Mouse (Mus musculus): Measurements from ENCODE around the gene Plekhh2. TPM values are rescaled to one million over a fixed set of nuclear protein-coding genes. Genes with fewer than 3 reads are reported as not detected.
A peak's percentile ranks its signal among the peaks of the same experiment; 100 is the strongest.

Plekhh2 gene
- polyA plus RNA-seq (2015; fragmentation: Nextera tagmentation; extraction: Ambion mirVana): 0.22 and 0.45 TPM in 2 replicates

- Histone ChIP-seq H3K9ac (no peak within 1 kb of the TSS), H3K27ac (replicated peaks) (no peak within 1 kb of the TSS)
- 1% methylated on average over 79 of the region's 79 CpGs for WGBS (ENCODE audit: insufficient replicate concordance)
Observed at GRCm38 (mm10) chr17:84511682-84512515, at the start of gene Plekhh2. TSS of gene Plekhh2 (plus strand) at chr17:84511895.

DNA sequence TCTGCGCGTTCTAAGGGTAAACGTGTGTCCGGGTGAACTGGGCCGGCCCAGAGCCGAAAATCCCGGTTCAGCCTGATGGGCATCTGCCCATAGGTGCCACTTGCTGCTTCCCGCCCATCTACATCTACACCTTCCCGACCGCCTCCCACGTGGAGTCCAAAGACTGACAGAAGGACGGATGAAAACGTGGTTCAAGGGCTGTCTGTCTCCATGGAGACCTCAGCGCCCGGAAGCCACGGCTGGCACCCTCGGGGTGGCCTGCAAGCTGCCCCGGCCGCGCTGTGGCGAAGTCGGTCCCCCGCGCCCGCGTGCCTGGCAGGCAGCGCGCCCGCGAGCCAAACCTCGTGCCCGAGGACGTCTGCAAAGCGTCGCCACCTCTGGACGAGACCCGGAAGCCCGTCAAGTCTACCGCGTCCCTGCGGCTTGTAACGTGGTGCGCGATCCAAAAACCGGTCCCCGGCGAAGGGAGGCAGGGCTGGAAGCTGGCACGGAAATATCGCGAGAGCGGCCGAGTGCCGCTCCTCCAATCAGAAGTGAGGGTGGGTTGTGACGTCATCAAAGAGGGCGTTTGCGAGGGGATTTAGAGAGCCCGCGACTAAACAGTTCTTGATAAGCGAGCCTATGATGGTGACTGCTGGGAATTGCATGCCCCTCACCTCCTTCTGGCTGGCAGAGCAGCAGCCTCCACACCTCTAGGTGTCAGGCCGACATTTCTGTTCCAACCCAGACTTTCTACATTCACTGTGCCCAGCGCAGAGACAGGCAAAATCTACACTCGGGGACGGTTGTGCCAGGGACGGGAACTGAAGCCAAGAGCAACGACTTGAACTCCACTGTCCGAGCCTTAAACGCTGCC lies 45.7 kb upstream of the Plekhh2 start, which contains the start of gene Thada:
Thada (minus strand) TSS at position 453 of the 856 bp plus-strand sequence.
- Histone ChIP-seq H3K4me2 (peak within 1 kb of the TSS; percentile 93), H3K36me3 (replicated peaks) (no peaks in the 10 kb centered on the region), H3K4me1 (replicated peaks) (peaks cover 18% of the 10 kb centered on the region), H3K27me3 (no peaks in the 10 kb centered on the region), H3K27ac (replicated peaks) (peak within 1 kb of the TSS; percentile 72), H3K9me3 (replicated peaks) (no peaks in the 10 kb centered on the region), H3K4me3 (replicated peaks) (peak within 1 kb of the TSS; percentile 73), H3K9ac (peak within 1 kb of the TSS; percentile 74)
- peak; percentile 97 for ATAC-seq (ENCODE audit: insufficient read depth)
- under 1% methylated on average over 67 of the region's 67 CpGs for WGBS (ENCODE audit: insufficient replicate concordance)

More at GRCm38 (mm10) chr17:84511682-84512515, at the start of gene Plekhh2:
- Histone ChIP-seq H3K27me3 (peaks cover 44% of the 10 kb centered on the region), H3K4me3 (replicated peaks) (peak within 1 kb of the TSS; percentile 53), H3K4me2 (peak within 1 kb of the TSS; percentile 70), H3K9me3 (replicated peaks) (no peaks in the 10 kb centered on the region), H3K4me1 (replicated peaks) (0 out of 2 replicates have a peak, but pooled peaks cover 3% of the 10 kb centered on the region), H3K36me3 (replicated peaks) (no peaks in the 10 kb centered on the region)
- ATAC-seq (ENCODE audit: insufficient read depth): peak; percentile 37; the same call in 1 of the 2 replicates

DNA sequence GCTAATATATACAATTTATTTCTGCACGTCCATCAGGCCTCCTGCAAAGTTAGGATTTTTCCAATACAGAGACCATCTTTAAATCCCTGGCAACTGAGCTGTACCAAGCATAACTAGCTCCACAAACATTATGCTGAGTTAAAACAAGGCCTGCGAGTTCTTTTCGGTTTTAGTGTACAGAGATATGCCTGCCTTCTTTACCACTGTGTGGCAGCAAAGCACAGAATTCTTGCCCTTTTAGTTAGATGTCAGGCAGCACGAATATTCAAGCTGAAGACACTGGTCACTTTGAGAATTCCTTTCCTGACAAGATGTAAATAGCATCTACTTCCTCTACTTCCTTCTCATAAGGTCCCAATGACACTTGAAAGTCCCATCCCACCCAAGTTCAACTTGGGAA lies 37.4 kb upstream of the Plekhh2 start:
- no peak overlapping the region for H3K4me2 ChIP-seq
- no peak overlapping the region for H3K27ac ChIP-seq (replicated peaks)
- H3K9ac ChIP-seq: no peak overlapping the region
- no peaks in the 10 kb centered on the region for H3K27me3 ChIP-seq
- WGBS (ENCODE audit: insufficient replicate concordance): 50% methylated on average over 4 of the region's 4 CpGs
- ATAC-seq (ENCODE audit: insufficient read depth): no peak
- no peak overlapping the region for H3K4me3 ChIP-seq (replicated peaks)
- no peaks in the 10 kb centered on the region for H3K4me1 ChIP-seq (replicated peaks)
- no peaks in the 10 kb centered on the region for H3K9me3 ChIP-seq (replicated peaks)
- no peaks in the 10 kb centered on the region for H3K36me3 ChIP-seq (replicated peaks)

DNA sequence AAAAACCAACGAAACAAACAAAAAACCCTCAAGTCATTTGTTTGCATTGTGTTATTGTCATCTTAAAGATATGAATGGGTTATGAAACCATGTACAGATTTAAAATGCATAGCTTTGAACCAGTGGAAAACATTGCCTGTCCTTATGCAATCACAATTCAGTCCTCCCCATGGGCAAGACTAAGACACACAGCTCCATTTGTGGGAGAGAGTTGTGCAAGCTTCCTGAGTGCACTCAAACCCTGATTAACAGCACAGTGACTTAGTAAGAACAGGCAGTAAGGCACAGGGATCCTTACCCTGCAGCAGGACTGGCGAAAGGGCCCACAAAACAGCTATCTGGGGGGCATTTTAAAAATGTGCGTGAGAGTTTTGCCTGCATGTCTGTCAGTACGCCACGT lies 34.5 kb upstream of the Plekhh2 start:
- ATAC-seq (ENCODE audit: insufficient read depth): no peak
- 51% methylated on average over 5 of the region's 5 CpGs for WGBS (ENCODE audit: insufficient replicate concordance)

GRCm38 (mm10) chr17:84478276-84478675 lies 33.4 kb upstream of the Plekhh2 start:
- 66% methylated on average over 4 of the region's 4 CpGs for WGBS (ENCODE audit: insufficient replicate concordance)
- Histone ChIP-seq H3K4me1 (replicated peaks) (no peaks in the 10 kb centered on the region), H3K27me3 (no peaks in the 10 kb centered on the region), H3K9ac (no peak overlapping the region), H3K4me3 (replicated peaks) (no peak overlapping the region), H3K36me3 (replicated peaks) (no peaks in the 10 kb centered on the region), H3K9me3 (replicated peaks) (no peaks in the 10 kb centered on the region), H3K4me2 (no peak overlapping the region), H3K27ac (replicated peaks) (no peak overlapping the region)
- no peak for ATAC-seq (ENCODE audit: insufficient read depth)

More for the DNA sequence above, 34.5 kb upstream of the Plekhh2 start:
- Histone ChIP-seq H3K27ac (replicated peaks) (no peak overlapping the region), H3K4me1 (replicated peaks) (no peaks in the 10 kb centered on the region), H3K9ac (no peak overlapping the region), H3K36me3 (replicated peaks) (no peaks in the 10 kb centered on the region), H3K27me3 (no peaks in the 10 kb centered on the region), H3K4me2 (no peak overlapping the region), H3K9me3 (replicated peaks) (no peaks in the 10 kb centered on the region), H3K4me3 (replicated peaks) (no peak overlapping the region)

GRCm38 (mm10) chr17:84480464-84481355 lies 31.0 kb upstream of the Plekhh2 start:
- H3K9ac ChIP-seq: no peak overlapping the region
- H3K36me3 ChIP-seq (replicated peaks): no peaks in the 10 kb centered on the region
- H3K27me3 ChIP-seq: no peaks in the 10 kb centered on the region
- H3K4me1 ChIP-seq (replicated peaks): no peaks in the 10 kb centered on the region
- H3K9me3 ChIP-seq (replicated peaks): no peaks in the 10 kb centered on the region
- no peak overlapping the region for H3K4me3 ChIP-seq (replicated peaks)
- H3K27ac ChIP-seq (replicated peaks): no peak overlapping the region
- ATAC-seq (ENCODE audit: insufficient read depth): no peak
- WGBS (ENCODE audit: insufficient replicate concordance): 50% methylated on average over 15 of the region's 15 CpGs
- no peak overlapping the region for H3K4me2 ChIP-seq

DNA sequence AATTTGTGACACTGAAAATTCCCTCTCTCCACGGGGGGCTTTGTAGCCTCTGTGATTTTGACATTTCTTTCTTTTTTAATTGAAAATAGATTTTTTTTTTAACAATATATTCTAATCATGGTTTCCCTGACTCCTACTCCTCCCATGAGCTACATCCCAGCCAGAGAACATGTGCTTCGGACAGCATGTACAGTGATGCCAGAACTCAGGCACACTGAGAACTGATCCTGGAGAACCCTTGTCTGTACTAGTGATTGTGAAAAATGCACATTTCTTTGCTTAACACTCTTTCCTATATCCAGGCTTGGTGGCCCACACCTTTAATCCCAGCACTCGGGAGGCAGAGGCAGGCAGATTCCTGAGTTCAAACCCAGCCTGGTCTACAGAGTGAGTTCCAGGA lies 28.9 kb upstream of the Plekhh2 start:
- no peak for ATAC-seq (ENCODE audit: insufficient read depth)
- no peaks in the 10 kb centered on the region for H3K36me3 ChIP-seq (replicated peaks)
- WGBS (ENCODE audit: insufficient replicate concordance): 58% methylated on average over 3 of the region's 3 CpGs
- H3K4me3 ChIP-seq (replicated peaks): no peak overlapping the region
- no peaks in the 10 kb centered on the region for H3K9me3 ChIP-seq (replicated peaks)
- no peaks in the 10 kb centered on the region for H3K27me3 ChIP-seq
- no peaks in the 10 kb centered on the region for H3K4me1 ChIP-seq (replicated peaks)
- no peak overlapping the region for H3K9ac ChIP-seq
- no peak overlapping the region for H3K27ac ChIP-seq (replicated peaks)
- H3K4me2 ChIP-seq: no peak overlapping the region

- Histone ChIP-seq H3K36me3 (replicated peaks) (no peaks in the 10 kb centered on the region), H3K9ac (no peak overlapping the region)
- no peak for ATAC-seq (ENCODE audit: insufficient read depth)
Observed at GRCm38 (mm10) chr17:84483673-84484320, 27.9 kb upstream of the Plekhh2 start.

GRCm38 (mm10) chr17:84487415-84487814 lies 24.3 kb upstream of the Plekhh2 start:
- 48% methylated on average over 2 of the region's 2 CpGs for WGBS (ENCODE audit: insufficient replicate concordance)
- H3K4me3 ChIP-seq (replicated peaks): no peak overlapping the region
- ATAC-seq (ENCODE audit: insufficient read depth): no peak
- H3K4me1 ChIP-seq (replicated peaks): no peaks in the 10 kb centered on the region
- no peak overlapping the region for H3K9ac ChIP-seq
- H3K4me2 ChIP-seq: no peak overlapping the region
- H3K27me3 ChIP-seq: no peaks in the 10 kb centered on the region
- no peaks in the 10 kb centered on the region for H3K9me3 ChIP-seq (replicated peaks)
- H3K36me3 ChIP-seq (replicated peaks): no peaks in the 10 kb centered on the region
- no peak overlapping the region for H3K27ac ChIP-seq (replicated peaks)

More at GRCm38 (mm10) chr17:84483673-84484320, 27.9 kb upstream of the Plekhh2 start:
- no peak overlapping the region for H3K4me2 ChIP-seq
- no peaks in the 10 kb centered on the region for H3K4me1 ChIP-seq (replicated peaks)
- no peaks in the 10 kb centered on the region for H3K9me3 ChIP-seq (replicated peaks)
- H3K27ac ChIP-seq (replicated peaks): no peak overlapping the region
- WGBS (ENCODE audit: insufficient replicate concordance): 52% methylated on average over 6 of the region's 6 CpGs
- H3K27me3 ChIP-seq: no peaks in the 10 kb centered on the region
- H3K4me3 ChIP-seq (replicated peaks): no peak overlapping the region

DNA sequence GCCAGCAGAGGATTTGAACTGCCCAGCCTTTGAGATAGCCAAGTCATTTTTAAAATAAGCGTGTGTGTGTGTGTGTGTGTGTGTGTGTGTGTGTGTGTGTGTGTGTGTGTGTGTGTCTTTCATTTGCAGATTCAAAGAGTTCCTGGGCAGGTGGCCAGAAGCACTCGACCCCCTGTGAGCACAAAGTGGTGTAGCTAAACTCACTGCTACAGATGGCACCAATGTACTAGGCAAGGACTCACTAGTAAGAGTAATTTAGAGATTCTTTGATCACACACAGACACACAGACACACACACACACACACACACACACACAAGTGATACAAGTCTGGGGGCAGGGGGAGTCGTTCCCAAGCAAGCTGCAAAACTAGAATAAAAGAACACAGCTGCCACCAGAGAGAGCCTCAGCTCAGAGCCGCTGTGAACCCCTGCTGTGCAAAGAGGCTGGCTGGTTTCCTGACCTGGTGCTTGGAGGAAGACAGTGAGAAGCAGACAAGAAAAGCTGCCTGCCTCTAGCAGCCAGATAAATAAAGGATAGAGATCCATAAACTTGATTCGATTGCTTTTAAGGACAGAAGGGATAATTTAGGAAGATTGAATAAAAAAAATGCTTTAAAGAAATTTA lies 19.3 kb upstream of the Plekhh2 start:
- no peaks in the 10 kb centered on the region for H3K4me1 ChIP-seq (replicated peaks)
- no peaks in the 10 kb centered on the region for H3K9me3 ChIP-seq (replicated peaks)
- 40% methylated on average over 5 of the region's 5 CpGs for WGBS (ENCODE audit: insufficient replicate concordance)
- ATAC-seq (ENCODE audit: insufficient read depth): no peak
- H3K27me3 ChIP-seq: no peaks in the 10 kb centered on the region
- H3K4me3 ChIP-seq (replicated peaks): no peak overlapping the region
- H3K9ac ChIP-seq: no peak overlapping the region
- H3K4me2 ChIP-seq: no peak overlapping the region
- H3K27ac ChIP-seq (replicated peaks): no peak overlapping the region
- H3K36me3 ChIP-seq (replicated peaks): no peaks in the 10 kb centered on the region
